Mouse (Mus musculus) embryonic fibroblast, embryonic 13.5 days (primary cell): ENCODE results near the gene Kcnh1. TPM values are rescaled to one million over a fixed set of nuclear protein-coding genes. Genes with fewer than 3 reads are reported as not detected.

Experiments used
- H3K27ac ChIP-seq: 2 replicates; pipeline ENCODE4 v1.5.1; 2012; ENCODE audit warnings: low read length, control low read depth, inconsistent platforms; ENCODE audit not compliant: insufficient read depth
- H3K4me1 ChIP-seq: 2 replicates; pipeline ENCODE4 v1.6.1; 2011; ENCODE audit warnings: low read length; ENCODE audit not compliant: control insufficient read depth, insufficient read depth
- H3K4me3 ChIP-seq: 2 replicates; pipeline ENCODE4 v1.5.1; 2011; ENCODE audit warnings: mild to moderate bottlenecking, control low read depth, low read length; ENCODE audit not compliant: insufficient read depth
- CTCF ChIP-seq: IDR thresholded peaks from 2 replicates; pipeline ENCODE4 v1.5.1; 2011; ENCODE audit warnings: mild to moderate bottlenecking, control low read depth, low read length, moderate library complexity, borderline replicate concordance; ENCODE audit not compliant: insufficient read depth
- POLR2A ChIP-seq: IDR thresholded peaks from 2 replicates; pipeline ENCODE4 v1.6.1; 2011; ENCODE audit warnings: low read depth, mild to moderate bottlenecking, control low read depth, low read length, moderate library complexity
- polyA plus RNA-seq: library from polyadenylated mRNA; stranded (reverse); fragments of >200 nt; gene quantifications from 2 replicates; pipeline ENCODE4 v1.2.4, GENCODE M21; 2011; ENCODE audit warnings: low read depth; ENCODE audit not compliant: missing spikeins, insufficient read length

Gene Kcnh1
- polyA plus RNA-seq, 1 experiment = not detected

GRCm38 (mm10) chr1:192431423-192431822 is 240.8 kb downstream of the Kcnh1 start:
- Histone ChIP-seq H3K27ac (no peak overlapping the region), H3K4me1 (no peaks in the 10 kb centered on the region)
- TF ChIP-seq CTCF (no peak), POLR2A (no peak)

DNA sequence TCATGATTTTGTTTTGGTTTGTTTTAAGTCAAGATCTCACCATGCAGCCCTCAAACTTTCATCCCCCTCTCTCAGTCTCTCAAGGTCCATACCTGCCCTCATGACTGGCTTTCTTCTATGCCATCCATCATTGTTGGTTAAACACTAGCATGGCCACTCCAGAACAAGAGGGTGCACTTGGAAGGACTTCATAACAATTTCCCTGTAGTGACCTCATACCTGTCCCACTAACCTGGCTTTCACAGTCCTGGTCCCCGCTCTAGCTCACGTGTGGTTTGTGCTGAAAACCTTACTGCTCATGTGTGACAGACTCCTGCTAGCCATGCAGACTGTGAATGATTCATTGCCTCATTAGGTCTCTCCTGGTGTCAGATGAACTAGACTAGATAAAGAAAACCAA is 244.9 kb downstream of the Kcnh1 start:
- Histone ChIP-seq H3K4me1 (no peaks in the 10 kb centered on the region), H3K4me3 (no peak overlapping the region), H3K27ac (no peak overlapping the region)
- TF ChIP-seq CTCF = no peak

More at GRCm38 (mm10) chr1:192431423-192431822, 240.8 kb downstream of the Kcnh1 start:
- H3K4me3 ChIP-seq = no peak overlapping the region

- TF ChIP-seq POLR2A (no peak), CTCF (no peak)
- Histone ChIP-seq H3K4me1 (no peaks in the 10 kb centered on the region), H3K4me3 (no peak overlapping the region), H3K27ac (no peak overlapping the region)
Observed at GRCm38 (mm10) chr1:192439151-192439837, 248.7 kb downstream of the Kcnh1 start.

DNA sequence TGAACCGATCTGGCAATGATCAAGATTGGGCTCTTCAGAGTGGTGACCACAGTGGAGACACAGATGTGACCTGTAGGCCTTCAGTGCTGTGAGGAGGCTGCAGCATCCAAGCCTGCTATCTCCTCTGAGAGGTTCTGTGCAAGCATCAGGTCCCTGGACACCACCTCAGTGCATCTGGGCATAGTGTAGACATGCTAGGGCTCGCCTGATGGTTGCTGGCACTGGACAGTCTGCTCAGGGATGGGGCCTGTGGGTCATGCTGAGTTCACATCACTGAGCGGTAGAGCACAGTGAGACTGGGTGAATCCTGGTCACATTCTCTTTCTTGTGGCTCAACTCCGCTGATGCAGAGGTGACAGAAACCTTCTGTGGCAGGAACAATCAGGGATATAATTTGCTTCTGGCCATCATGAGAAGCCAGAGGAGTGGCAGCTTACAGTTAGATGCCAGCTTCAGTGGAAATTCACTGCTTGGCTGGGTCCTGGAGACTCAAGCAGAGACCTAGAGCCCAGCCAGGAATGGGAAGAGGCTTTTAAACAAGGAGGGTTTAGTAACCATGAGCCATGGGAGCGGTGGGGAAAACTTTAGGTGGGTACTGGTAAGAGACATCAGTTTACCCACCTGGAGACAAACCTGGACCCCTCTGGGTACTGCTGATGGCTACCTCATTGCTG is 252.3 kb downstream of the Kcnh1 start:
- Histone ChIP-seq H3K4me1 (no peaks in the 10 kb centered on the region), H3K4me3 (no peak overlapping the region), H3K27ac (no peak overlapping the region)
- TF ChIP-seq CTCF (no peak), POLR2A (no peak)

- Histone ChIP-seq H3K4me3 (no peak overlapping the region), H3K4me1 (no peaks in the 10 kb centered on the region), H3K27ac (no peak overlapping the region)
- TF ChIP-seq CTCF (0 out of 2 replicates have a peak, but pooled peaks have one; percentile 20), POLR2A (no peak)
Observed at GRCm38 (mm10) chr1:192443998-192444657, 253.6 kb downstream of the Kcnh1 start.

DNA sequence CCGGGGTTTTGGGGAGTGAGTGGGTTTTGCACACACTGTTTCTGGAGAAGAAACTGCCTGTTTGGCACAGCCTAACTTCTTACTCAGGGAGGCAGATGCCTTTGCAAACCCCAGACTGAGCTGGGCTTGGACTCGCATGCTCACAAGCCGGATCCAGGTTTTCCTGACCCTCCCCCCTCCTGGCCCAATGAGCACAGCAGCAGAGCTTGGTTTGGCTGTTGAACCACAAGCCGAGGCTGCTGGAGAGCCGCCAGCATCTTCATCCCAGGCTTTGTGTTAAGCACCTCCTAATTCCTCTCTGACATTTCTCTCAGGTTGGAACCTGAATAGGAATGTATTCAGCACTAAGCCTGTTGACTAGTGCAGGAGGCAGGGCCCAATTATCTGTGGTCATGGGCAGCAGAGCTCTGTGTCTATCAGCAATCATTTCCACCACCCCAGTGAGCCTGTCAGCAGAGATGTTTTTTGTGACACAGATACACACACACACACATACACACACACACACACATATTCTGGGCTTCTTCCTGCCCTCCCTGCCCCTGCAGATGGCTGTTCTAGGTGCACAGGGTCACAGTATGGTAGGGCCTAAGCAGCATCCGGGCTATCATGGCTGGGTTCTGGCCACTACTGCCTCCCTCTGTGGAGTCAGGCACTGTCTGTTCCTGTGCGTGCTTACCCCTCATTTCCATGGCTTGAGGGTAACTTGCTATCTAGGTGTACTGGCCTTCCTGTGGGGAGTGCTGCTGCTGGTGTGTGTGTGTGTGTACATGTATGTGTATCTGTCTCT is 254.3 kb downstream of the Kcnh1 start:
- no peak overlapping the region for H3K27ac ChIP-seq
- H3K4me3 ChIP-seq = no peak overlapping the region
- H3K4me1 ChIP-seq = no peaks in the 10 kb centered on the region
- TF ChIP-seq CTCF (no peak), POLR2A (no peak)

- no peak for TF ChIP-seq POLR2A
- no peak for TF ChIP-seq CTCF
- no peaks in the 10 kb centered on the region for H3K4me1 ChIP-seq
- no peak overlapping the region for H3K27ac ChIP-seq
- no peak overlapping the region for H3K4me3 ChIP-seq
Observed at GRCm38 (mm10) chr1:192446158-192446557, 255.6 kb downstream of the Kcnh1 start.

GRCm38 (mm10) chr1:192447666-192448065 is 257.1 kb downstream of the Kcnh1 start:
- H3K4me3 ChIP-seq = no peak overlapping the region
- H3K4me1 ChIP-seq = no peaks in the 10 kb centered on the region
- H3K27ac ChIP-seq = no peak overlapping the region
- TF ChIP-seq CTCF (no peak), POLR2A (no peak)

GRCm38 (mm10) chr1:192448512-192448911 is 257.9 kb downstream of the Kcnh1 start:
- Histone ChIP-seq H3K4me3 (no peak overlapping the region), H3K4me1 (no peaks in the 10 kb centered on the region; the same call in 1 of the 2 replicates), H3K27ac (no peak overlapping the region)
- TF ChIP-seq POLR2A (no peak), CTCF (no peak)
